Mouse (Mus musculus): Measurements from ENCODE around the gene Upp1.

The Upp1 gene

GRCm38 (mm10) chr11:9118050-9118420, at the start of gene Upp1:
Gene Upp1 (plus strand): TSS chr11:9118103.
- no peak for DNase-seq

DNA sequence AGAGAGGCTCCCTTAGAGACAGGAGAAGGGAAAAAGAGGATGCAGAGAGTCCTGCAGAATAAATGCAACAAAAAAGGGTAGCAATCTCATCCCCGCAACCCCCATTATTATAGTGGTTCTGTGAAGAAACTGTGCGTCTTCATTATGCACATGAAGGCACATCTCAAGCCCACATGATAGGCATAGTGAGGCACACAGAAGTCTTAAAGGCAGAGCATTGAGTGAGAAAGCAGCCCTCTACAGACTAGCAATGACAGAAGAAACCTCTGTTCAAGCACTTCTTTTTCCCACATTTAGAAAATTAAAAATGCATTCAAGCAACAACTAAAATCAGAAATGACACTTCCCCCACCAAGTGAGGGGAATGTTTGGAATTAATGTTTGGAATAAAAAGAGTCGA, 41.5 kb upstream of the Upp1 start:
- no peak for DNase-seq

DNA sequence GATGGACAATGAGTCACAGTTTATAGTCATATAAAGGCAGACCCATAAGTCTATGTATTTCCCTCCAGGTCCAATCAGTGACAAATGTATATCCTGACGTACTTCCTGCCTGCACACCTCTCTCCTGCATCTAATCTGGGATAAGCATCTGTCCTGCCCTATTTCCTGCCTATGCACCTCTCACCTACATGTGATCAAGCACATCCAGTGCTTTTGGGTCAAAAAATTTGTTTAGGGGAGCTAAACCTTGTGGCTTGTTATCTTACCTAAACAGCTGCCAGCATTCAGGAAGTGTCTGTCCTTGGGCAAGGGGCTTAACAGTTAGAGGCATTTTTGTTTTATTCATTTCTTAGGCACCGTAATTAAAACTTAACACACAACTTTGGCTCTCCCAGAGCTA, 4.7 kb upstream of the Upp1 start:
- no peak for DNase-seq

DNA sequence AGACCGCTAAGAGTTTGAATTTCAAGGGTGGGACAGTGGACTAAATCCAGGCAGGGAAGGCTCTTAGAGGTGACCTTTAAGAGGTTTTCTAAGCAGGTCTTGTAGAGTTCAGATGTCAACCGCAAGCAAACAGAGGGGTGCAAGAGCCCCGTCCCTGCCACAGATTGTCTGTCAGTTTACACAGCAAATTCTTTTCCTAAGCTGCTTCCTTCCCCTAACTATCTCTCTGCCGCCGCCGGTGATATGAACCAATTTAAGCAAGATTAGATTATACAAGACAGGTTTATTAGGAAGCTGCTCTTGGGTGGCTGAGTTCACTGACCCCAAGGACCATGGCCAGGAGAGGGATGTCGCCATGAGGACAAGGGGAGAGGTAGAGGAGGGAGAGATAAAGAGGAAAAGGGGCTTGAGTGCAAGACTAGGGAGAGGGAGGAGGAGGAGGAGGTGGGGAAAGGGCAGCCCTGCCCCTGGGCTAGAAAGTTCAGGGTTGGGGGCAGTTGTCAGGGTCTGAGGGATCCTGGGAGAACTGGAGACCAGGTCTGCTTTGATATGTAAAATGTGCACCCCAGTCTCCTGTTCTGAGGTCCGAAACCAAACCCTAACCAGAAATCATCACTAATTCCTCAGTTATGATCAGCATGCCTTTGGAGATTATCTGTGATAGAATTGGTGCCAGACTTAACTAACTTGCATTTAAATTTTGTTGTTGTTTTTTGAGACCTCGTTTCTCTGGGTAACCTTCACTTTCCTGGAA, 2.4 kb upstream of the Upp1 start:
- DNase-seq = peak; percentile 55

DNA sequence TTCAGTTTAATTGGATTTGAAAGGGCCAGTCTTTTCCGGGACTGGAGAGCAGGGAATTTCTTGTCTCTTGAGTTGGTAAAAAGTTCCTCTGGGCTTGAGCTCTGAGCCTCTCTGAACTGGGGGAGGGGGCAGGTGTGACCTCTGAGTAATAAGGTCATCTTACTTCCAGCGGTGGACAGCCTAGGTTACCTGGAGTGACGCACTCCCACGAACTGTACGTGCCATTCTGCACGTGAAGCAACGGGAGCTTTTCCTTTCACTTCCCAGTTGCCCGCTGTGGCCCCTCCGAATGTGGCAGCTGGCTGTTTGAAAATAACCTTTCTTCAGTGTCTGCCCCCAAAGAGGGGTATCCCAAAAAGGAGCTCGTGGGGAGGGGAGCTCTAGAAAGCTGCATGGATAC, 1.8 kb upstream of the Upp1 start:
- DNase-seq = peak; percentile 29

GRCm38 (mm10) chr11:9116916-9117315, 987 bp upstream of the Upp1 start:
- DNase-seq = peak; percentile 61

DNA sequence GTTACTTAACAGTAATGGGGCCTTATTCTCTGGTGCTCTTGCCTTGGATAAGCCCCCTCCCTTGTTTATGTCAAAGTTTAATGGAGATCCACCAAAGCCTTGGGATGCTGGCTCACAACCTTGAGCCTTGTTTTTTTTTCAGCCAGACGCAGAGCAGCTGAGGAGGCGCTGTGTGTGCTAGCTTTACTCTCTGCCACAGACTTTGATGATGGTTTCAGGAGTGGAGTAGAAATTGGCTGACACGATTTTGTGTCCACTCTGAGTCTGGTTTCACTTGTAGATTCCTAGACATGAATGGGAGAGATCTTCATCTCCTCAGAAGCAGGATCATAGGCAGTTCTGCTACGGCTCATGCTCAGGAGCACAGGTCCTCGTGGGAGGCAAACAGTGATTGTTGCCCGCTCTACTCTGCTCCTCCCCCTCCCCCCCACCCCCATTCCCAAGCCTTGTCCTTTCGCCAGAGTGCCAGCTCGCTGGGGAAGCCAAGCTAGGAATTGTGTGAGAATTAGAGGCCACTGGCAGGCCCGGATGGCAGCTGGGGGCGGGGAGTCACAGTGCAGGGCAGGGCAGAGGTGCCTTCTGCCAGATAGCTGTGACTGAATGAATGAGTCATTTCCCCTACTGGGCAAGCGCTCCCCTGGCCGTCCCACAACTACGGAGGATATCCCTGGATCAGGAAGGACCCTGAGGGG, 399 bp upstream of the Upp1 start:
- DNase-seq = peak; percentile 97

- peak; percentile 96 for DNase-seq
These were observed 668 bp downstream of the Upp1 start for GRCm38 (mm10) chr11:9118421-9119121.

DNA sequence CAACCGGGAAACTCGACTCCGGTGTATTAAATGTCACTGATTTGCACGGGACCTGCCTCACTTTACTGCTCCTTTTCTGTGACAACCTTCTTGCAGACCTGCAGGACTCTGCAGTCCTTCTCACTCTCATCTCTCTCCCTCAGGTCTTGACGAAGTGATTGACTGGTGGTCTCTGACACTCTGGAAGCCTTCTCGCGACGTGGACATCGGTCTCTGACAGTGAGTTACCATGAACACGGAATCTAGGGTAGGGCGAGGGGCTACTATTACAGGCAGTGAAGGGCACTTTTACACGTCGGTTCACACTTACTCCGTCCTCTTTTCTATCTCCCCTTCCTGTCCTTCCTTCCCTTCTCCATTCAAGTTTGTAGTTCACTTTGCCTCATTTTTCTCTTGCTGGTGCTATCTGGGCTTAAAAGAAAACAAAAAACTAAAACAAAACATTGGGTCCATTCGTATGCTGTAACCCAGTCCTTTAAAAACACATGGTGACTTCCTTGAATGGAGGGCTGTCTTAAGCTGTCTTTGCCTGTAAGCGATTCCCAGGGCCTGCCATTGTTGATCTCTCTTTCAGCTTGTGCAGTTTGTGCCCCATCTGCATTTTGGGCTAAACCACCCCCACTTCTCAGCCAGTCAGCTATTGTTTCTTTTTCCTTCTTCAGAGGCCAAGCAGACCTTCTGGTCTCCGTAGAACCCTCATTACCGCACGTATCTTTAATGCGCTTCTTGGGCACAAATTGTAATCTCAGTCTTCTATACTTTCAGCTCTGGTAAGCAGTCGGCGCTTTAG, 1.5 kb downstream of the Upp1 start:
- DNase-seq = no peak

- peak; percentile 24 for DNase-seq
These were observed 4.4 kb downstream of the Upp1 start for GRCm38 (mm10) chr11:9122315-9122714.

DNA sequence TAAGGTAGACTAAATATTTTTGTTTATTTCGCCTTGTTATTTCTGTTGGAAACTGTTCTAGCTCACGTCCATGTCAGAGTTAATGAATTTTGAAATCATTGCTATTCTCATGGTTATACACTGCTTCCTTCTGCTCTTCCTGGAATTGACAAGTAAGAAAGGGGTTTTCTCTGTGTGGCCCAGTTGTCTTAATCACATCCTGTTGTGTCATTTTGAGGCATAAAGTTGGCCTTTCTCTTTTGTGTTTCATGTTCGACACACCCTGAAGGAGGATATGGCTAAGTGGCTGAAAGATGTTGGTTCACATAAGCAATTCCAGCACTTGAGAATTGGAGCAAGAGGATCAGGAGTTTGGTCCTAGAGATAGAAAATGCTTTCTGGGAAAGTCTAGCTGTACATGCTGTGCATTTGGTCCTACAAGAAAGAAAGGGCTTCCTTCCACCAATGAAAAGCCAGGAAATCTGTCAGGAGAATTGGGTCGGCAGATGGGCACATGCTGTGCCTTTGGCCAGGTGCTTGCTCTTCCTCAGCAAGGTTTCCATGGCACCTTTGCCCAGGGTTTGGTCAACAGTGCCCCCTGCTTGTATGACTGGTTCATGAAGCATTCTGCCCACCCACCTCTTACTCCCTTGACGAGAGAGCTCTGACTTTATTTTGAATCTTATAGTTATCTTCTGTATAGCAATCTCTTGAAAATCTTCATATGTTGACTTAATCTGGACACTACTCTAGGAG, 8.6 kb downstream of the Upp1 start:
- DNase-seq = peak; percentile 70

DNA sequence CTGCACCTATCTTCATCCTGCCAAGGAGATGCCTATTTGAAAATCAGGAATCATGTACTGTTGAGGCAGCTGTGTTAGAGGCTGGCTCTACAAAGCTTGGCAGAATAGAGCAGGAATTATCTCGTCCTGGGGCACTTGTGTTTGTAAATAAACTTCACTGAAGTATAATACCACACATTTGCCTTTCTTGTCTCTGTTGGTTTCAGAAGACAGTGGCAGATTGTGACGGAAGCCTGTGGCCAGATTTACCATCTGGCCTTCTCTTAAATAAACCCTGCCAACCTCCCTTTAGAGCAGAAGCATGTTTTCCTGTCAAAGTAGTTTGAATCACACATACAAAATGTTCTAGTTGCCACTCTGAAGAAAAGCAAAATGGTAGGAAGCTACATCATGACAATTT, 10.2 kb downstream of the Upp1 start:
- peak; percentile 22 for DNase-seq

DNA sequence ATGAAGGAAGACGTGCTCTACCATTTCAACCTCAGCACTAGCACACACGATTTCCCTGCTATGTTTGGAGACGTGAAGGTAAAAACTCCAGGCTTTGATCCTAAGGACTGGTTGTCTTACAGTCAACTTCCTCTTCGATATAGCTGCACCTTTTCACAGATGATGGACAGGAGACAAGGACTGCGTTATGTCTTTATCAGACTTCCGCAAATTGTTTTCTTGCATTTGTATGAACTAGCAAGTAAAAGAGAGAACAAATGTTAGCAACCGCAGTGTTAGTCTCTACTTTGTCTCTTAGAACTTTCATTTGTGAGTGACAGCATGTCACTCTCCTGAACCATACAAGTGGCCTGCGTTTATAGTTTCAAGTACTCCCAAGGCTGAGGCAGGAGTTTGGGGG, 11.6 kb downstream of the Upp1 start:
- peak; percentile 30 for DNase-seq

DNA sequence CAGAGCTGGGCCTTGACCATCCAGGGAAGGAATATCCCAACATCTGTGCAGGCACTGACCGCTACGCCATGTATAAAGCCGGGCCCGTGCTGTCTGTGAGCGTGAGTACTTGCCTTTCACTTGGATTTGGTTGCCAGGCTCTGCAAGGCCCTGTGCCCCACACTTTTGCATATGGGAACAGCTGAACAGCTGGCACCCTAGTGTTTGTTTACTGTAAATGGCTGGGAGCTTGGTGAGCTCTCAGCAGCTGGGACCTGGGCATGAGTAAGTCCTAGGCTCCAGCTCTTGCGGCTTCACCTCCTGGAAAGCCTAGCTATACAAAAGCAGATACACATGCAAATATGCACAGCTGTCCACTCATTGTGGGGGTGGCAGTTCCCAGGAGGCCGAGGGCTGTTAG, 13.8 kb downstream of the Upp1 start:
- DNase-seq = peak; percentile 73

GRCm38 (mm10) chr11:9135589-9136246, 17.8 kb downstream of the Upp1 start:
- DNase-seq = peak; percentile 83

DNA sequence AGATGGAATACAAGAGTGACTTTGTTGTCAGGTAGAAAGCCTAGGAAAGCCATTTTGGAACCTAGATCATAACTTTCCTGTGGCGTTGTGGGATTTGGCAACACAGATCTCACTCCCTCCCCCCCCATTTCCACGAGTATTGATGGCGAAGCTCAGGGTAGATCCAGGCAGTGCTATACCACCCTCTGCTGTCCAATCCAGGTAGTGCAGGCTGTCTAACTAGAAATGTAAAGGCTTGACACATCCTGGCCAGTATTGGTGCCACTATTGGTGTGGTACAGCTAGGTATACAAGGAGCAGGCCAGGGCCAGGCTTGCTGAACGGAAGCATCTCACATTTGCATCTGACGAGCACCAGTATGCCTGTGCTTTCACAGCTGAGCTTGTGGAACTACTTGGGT, 18.6 kb downstream of the Upp1 start:
- DNase-seq = peak; percentile 92

GRCm38 (mm10) chr11:9145113-9145512, 27.2 kb downstream of the Upp1 start:
- DNase-seq = no peak

- peak; percentile 71 for DNase-seq
These were observed 28.2 kb downstream of the Upp1 start for GRCm38 (mm10) chr11:9146115-9146514.

GRCm38 (mm10) chr11:9146683-9147082, 28.8 kb downstream of the Upp1 start:
- DNase-seq = peak; percentile 36

- DNase-seq = peak; percentile 66
These were observed 30.3 kb downstream of the Upp1 start for GRCm38 (mm10) chr11:9148206-9148605.

DNA sequence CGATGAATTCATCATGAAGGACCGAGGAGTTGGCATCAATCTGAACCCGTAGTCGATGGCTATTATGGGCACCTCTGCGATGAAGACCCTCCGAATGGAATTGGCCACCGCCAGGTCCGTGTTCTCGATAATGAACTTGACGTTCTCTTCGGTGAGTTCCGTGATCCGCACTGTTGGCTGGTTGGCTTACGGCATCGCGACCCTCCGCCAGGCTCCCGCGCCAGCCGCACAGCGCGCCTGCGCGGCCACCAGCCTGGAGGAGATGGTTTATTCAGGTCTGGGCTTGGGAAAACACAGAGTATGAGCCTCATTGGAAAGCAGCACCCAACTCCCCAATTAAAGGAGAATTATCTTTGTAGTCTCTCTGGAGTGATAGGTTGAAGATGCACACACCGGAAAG, 32.5 kb downstream of the Upp1 start:
- peak; percentile 22 for DNase-seq

DNA sequence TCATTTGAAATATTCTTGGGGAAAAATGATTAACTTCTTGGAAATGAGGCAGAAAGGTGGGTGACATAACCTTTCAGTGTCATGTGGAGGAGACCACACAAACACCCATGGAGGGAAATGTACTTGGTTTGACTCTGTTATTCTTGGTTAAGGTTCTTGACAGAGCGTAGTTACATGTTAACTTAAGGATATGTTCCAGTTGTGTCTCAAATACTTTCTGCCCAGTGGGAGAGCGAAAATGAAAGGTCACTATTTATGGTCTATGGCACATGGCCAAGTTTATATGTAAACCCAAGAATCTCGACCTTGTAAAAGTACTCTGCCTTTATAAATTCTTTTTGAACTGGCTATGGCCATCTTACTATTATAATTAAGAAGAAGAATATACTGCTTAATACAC, 42.0 kb downstream of the Upp1 start:
- no peak for DNase-seq
